Mouse (Mus musculus): ENCODE data around the gene Trim71. TPM values are rescaled to one million over a fixed set of nuclear protein-coding genes. Genes with fewer than 3 reads are reported as not detected.

Trim71 gene
- polyA plus RNA-seq, 1 experiment from 2014 or later, result 1.00 TPM

GRCm38 (mm10) chr9:114568682-114569474 is 4.7 kb upstream of the Trim71 start:
- Histone ChIP-seq H3K27ac (no peak overlapping the region), H3K36me3 (no peaks in the 10 kb centered on the region), H3K27me3 (0 out of 2 replicates have a peak, but pooled peaks cover 2% of the 10 kb centered on the region), H3K4me2 (no peak overlapping the region), H3K9ac (no peak overlapping the region), H3K9me3 (replicated peaks) (no peaks in the 10 kb centered on the region), H3K4me3 (replicated peaks) (no peak overlapping the region), H3K4me1 (peaks cover 14% of the 10 kb centered on the region)
- ATAC-seq (replicated peaks; ENCODE audit: low FRiP score), result no peak
- 91% methylated on average over 5 of the region's 5 CpGs for WGBS

- Histone ChIP-seq H3K36me3 (no peaks in the 10 kb centered on the region), H3K27ac (peak overlapping the region; percentile 87), H3K4me2 (peak overlapping the region; percentile 97), H3K27me3 (peaks cover 37% of the 10 kb centered on the region), H3K4me1 (peaks cover 53% of the 10 kb centered on the region), H3K9me3 (replicated peaks) (no peaks in the 10 kb centered on the region), H3K9ac (peak overlapping the region; percentile 66; the same call in 1 of the 2 replicates), H3K4me3 (replicated peaks) (peak overlapping the region; percentile 72)
- WGBS, result 2% methylated on average over 10 of the region's 10 CpGs
- ATAC-seq (replicated peaks; ENCODE audit: low FRiP score), result no peak
These were observed 498 bp upstream of the Trim71 start for GRCm38 (mm10) chr9:114564667-114565066.

GRCm38 (mm10) chr9:114562919-114563751 is 1.0 kb downstream of the Trim71 start:
- WGBS, result under 1% methylated on average over 122 of the region's 122 CpGs
- Histone ChIP-seq H3K36me3 (no peaks in the 10 kb centered on the region), H3K27me3 (peaks cover 50% of the 10 kb centered on the region)

GRCm38 (mm10) chr9:114562031-114562918 is 1.9 kb downstream of the Trim71 start:
- H3K9me3 ChIP-seq (replicated peaks), result no peaks in the 10 kb centered on the region
- peak overlapping the region; percentile 66 for H3K9ac ChIP-seq
- no peaks in the 10 kb centered on the region for H3K36me3 ChIP-seq
- under 1% methylated on average over 71 of the region's 101 CpGs for whole genome bisulfite sequencing
- 0 out of 2 replicates have a peak, but pooled peaks have one; percentile 16 for ATAC-seq (replicated peaks; ENCODE audit: low FRiP score)
- peaks cover 55% of the 10 kb centered on the region for H3K4me1 ChIP-seq
- H3K4me3 ChIP-seq (replicated peaks), result peak overlapping the region; percentile 72
- H3K4me2 ChIP-seq, result peak overlapping the region; percentile 97
- H3K27me3 ChIP-seq, result peaks cover 53% of the 10 kb centered on the region
- H3K27ac ChIP-seq, result peak overlapping the region; percentile 87; the same call in 1 of the 2 replicates

More at GRCm38 (mm10) chr9:114562919-114563751, 1.0 kb downstream of the Trim71 start:
- H3K4me2 ChIP-seq, result peak overlapping the region; percentile 97
- H3K4me1 ChIP-seq, result peaks cover 55% of the 10 kb centered on the region
- peak overlapping the region; percentile 87 for H3K27ac ChIP-seq
- no peaks in the 10 kb centered on the region for H3K9me3 ChIP-seq (replicated peaks)
- peak; percentile 44 for ATAC-seq (replicated peaks; ENCODE audit: low FRiP score)
- peak overlapping the region; percentile 66 for H3K9ac ChIP-seq
- H3K4me3 ChIP-seq (replicated peaks), result peak overlapping the region; percentile 72

GRCm38 (mm10) chr9:114561671-114561971 is 2.5 kb downstream of the Trim71 start:
- no peak for ATAC-seq (replicated peaks; ENCODE audit: low FRiP score)
- Histone ChIP-seq H3K4me2 (peak overlapping the region; percentile 97), H3K4me1 (peaks cover 61% of the 10 kb centered on the region), H3K27ac (no peak overlapping the region), H3K9me3 (replicated peaks) (no peaks in the 10 kb centered on the region), H3K27me3 (peaks cover 53% of the 10 kb centered on the region), H3K36me3 (no peaks in the 10 kb centered on the region), H3K9ac (peak overlapping the region; percentile 66; the same call in 1 of the 2 replicates), H3K4me3 (replicated peaks) (peak overlapping the region; percentile 72)
- WGBS, result 3% methylated on average over 12 of the region's 12 CpGs

- peak overlapping the region; percentile 72 for H3K4me3 ChIP-seq (replicated peaks)
- H3K9me3 ChIP-seq (replicated peaks), result no peaks in the 10 kb centered on the region
- no peak for ATAC-seq (replicated peaks; ENCODE audit: low FRiP score)
- peak overlapping the region; percentile 66 for H3K9ac ChIP-seq
- peaks cover 53% of the 10 kb centered on the region for H3K27me3 ChIP-seq
- H3K27ac ChIP-seq, result no peak overlapping the region
- H3K4me1 ChIP-seq, result peaks cover 66% of the 10 kb centered on the region
- no peaks in the 10 kb centered on the region for H3K36me3 ChIP-seq
- H3K4me2 ChIP-seq, result peak overlapping the region; percentile 97
- 2% methylated on average over 36 of the region's 36 CpGs for WGBS
These were observed 3.1 kb downstream of the Trim71 start for GRCm38 (mm10) chr9:114560771-114561670.

GRCm38 (mm10) chr9:114560141-114560540 is 4.0 kb downstream of the Trim71 start:
- Histone ChIP-seq H3K36me3 (no peaks in the 10 kb centered on the region), H3K4me2 (peak overlapping the region; percentile 97), H3K4me3 (replicated peaks) (peak overlapping the region; percentile 72), H3K9me3 (replicated peaks) (no peaks in the 10 kb centered on the region), H3K27ac (no peak overlapping the region), H3K27me3 (peaks cover 53% of the 10 kb centered on the region), H3K9ac (0 out of 2 replicates have a peak overlapping the region, but pooled peaks have one; percentile 66), H3K4me1 (peaks cover 72% of the 10 kb centered on the region)
- WGBS, result 15% methylated on average over 7 of the region's 7 CpGs
- ATAC-seq (replicated peaks; ENCODE audit: low FRiP score), result no peak

- 23% methylated on average over 7 of the region's 7 CpGs for WGBS
- ATAC-seq (replicated peaks; ENCODE audit: low FRiP score), result no peak
- Histone ChIP-seq H3K27ac (no peak overlapping the region), H3K9ac (no peak overlapping the region), H3K4me1 (peaks cover 61% of the 10 kb centered on the region), H3K4me3 (replicated peaks) (no peak overlapping the region), H3K9me3 (replicated peaks) (no peaks in the 10 kb centered on the region), H3K36me3 (no peaks in the 10 kb centered on the region), H3K27me3 (peaks cover 33% of the 10 kb centered on the region), H3K4me2 (no peak overlapping the region)
These were observed 7.1 kb downstream of the Trim71 start for GRCm38 (mm10) chr9:114557086-114557485.

GRCm38 (mm10) chr9:114556276-114556855 is 7.8 kb downstream of the Trim71 start:
- no peaks in the 10 kb centered on the region for H3K36me3 ChIP-seq
- peaks cover 59% of the 10 kb centered on the region for H3K4me1 ChIP-seq
- ATAC-seq (replicated peaks; ENCODE audit: low FRiP score), result no peak
- H3K9me3 ChIP-seq (replicated peaks), result no peaks in the 10 kb centered on the region
- H3K27me3 ChIP-seq, result peaks cover 27% of the 10 kb centered on the region
- H3K4me3 ChIP-seq (replicated peaks), result no peak overlapping the region
- no peak overlapping the region for H3K9ac ChIP-seq
- H3K4me2 ChIP-seq, result no peak overlapping the region
- 52% methylated on average over 10 of the region's 10 CpGs for WGBS
- H3K27ac ChIP-seq, result no peak overlapping the region

- Histone ChIP-seq H3K27me3 (peaks cover 16% of the 10 kb centered on the region), H3K9ac (no peak overlapping the region), H3K4me1 (peaks cover 50% of the 10 kb centered on the region), H3K4me2 (no peak overlapping the region), H3K27ac (0 out of 2 replicates have a peak overlapping the region, but pooled peaks have one; percentile 19), H3K36me3 (no peaks in the 10 kb centered on the region), H3K9me3 (replicated peaks) (no peaks in the 10 kb centered on the region), H3K4me3 (replicated peaks) (no peak overlapping the region)
- peak; percentile 18 for ATAC-seq (replicated peaks; ENCODE audit: low FRiP score)
- 49% methylated on average over 5 of the region's 5 CpGs for WGBS
These were observed 9.7 kb downstream of the Trim71 start for GRCm38 (mm10) chr9:114554355-114554979.
